Mouse (Mus musculus) spleen, postnatal 36 days (tissue): Measurements from ENCODE around the gene Myo10.
A peak's percentile ranks its signal among the peaks of the same experiment; 100 is the strongest.

Source experiments
- DNase-seq, 2 experiments: peaks; one replicate each; pipeline ENCODE4 v3.0.0; 2022; ENCODE audit warnings: low spot score in 2 of 2, mixed read lengths in 1 of 2

The Myo10 gene

DNA sequence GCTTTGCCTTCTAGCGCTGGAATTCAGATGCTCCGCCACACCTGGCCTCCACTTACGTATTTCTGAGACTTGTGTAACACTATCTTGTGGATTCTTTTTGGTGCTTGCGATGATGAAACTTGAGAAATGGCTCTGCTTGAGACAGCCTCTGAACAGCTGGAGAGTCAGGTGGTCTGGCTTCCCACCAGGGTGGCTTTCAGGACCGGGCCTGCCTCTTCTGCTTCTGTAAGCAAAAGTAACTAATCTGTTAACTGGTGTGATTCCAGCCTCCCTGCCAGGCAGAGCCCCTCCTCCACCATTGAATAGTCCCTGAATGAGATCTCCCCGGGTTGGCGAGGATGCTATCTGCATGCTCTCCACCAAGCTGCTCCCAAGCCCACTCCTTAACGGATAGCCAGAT, 140.0 kb downstream of the Myo10 start:
- no peak for DNase-seq

DNA sequence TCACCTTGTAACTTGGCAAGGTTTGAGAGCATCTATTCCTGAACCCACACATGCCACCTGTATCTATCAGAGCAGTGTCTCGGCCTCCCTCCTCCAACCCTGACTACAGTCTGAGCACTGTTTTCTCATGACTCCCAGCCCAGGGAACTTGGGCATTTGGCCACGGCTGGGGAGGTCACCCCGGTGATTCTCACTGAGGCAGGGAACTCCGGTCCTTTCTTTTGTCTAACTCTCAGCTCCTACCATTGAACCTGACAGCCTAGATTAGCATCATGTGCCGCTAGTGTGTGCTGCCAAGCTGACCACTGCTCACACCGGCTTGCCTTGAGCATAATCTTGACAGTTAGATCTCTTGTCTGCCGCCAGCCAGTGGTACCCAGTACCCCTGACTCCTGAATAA, 140.8 kb downstream of the Myo10 start:
- DNase-seq = no peak

DNA sequence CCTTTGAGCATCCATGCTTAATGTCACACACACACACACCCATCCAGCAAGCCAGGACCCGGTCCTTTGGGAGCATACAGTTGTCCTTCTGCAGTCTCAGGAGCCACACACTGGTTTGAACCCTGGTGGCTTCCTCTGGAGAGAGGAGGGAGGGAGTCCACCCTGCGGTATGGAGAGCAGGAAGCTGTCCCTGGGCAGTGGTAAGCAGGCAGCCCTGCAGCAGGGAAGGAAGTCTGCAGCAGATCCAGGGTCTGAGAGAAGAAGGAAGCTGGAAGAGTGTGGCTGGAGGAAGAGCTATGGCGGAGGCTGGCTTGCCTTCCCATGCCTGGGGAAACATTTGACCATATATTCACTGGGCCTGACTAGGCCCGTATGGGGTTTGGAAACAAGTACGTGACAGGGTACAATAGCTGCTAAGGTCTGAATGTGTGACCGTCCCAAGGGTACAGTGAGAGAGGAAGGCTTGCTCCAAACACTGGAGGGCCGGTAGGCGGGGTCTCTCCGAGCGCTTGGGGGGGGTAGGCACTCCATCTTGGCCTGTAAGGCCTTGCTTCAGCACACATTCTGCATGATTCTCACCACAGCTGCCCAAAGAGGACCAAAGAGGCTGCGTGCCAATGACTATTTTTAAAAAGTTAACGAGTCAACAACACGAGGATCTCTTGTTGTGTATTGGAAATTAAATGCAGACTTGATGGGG, 142.5 kb downstream of the Myo10 start:
- DNase-seq = no peak

DNA sequence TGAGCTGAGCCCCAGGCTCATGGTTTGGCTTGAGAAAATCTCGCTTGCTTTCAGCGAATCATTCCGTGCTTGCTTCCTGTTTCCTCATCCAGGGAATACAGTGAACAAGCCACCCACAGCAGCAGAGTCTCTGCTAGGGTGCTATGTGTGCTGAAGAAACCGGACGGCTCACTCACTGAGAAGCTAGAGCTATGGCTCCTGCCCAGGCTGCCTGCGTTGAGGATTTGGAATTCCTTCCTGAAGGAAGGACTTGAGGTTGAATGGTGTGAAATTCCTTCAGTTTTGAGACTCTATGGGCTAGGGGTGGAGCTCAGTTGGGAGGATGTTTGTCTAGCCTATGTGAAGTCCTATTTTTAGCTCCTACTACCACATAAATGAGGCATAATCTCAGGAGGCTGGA, 145.5 kb downstream of the Myo10 start:
- DNase-seq = no peak

DNA sequence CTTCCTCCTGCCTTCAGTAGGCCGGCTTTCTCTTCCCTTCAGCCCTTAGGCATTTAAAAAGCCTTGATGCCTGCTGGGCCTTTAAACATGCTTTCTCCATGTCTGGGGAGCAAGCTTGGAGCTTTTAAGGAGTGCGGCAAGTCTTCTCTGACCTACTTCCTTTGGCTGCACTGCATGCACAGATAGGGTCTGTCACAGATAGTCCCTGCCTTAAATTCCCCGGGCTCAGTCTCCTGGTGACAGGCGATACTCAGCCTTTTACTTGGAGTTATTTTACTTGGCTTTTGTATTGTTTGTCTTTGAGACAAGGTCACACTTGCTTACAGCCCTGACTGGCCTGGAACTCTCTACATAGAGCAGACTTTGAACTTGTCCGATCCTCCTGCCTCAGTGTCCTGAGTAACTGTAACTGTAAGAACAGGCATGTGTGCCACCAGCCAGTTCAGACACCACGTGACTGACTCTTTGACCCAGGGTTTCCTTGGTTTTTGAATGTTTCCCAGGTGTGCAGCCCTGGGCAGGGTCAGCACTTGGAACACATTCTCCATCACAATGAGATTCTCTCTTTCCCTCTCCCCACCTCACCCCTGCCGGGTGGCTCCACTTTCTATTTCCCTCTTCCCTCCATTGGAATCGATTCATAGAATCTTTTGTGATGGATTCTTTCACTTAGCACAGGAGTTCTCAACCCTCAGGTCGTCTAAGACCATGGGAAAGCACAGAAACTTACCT, 147.4 kb downstream of the Myo10 start:
- no peak for DNase-seq

DNA sequence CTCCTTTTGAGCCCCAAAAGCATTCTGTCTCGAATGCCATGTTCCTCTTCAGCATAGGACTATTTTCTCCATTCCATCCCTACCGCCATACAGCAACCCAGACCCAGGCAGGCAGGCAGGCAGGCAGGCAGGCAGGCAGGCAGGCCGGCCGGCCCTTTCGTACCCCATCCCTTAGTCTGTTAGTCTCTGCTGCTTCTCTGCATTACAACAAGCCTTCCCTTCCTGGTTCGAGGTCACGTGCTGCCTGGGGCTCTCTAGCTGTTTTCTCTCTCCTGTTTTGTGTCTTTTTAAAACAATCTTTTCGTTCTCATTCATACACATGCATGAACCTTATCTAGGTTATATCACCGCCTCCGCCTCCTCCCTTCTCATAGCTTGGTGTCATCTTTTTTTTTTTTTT, 149.5 kb downstream of the Myo10 start:
- DNase-seq = no peak

DNA sequence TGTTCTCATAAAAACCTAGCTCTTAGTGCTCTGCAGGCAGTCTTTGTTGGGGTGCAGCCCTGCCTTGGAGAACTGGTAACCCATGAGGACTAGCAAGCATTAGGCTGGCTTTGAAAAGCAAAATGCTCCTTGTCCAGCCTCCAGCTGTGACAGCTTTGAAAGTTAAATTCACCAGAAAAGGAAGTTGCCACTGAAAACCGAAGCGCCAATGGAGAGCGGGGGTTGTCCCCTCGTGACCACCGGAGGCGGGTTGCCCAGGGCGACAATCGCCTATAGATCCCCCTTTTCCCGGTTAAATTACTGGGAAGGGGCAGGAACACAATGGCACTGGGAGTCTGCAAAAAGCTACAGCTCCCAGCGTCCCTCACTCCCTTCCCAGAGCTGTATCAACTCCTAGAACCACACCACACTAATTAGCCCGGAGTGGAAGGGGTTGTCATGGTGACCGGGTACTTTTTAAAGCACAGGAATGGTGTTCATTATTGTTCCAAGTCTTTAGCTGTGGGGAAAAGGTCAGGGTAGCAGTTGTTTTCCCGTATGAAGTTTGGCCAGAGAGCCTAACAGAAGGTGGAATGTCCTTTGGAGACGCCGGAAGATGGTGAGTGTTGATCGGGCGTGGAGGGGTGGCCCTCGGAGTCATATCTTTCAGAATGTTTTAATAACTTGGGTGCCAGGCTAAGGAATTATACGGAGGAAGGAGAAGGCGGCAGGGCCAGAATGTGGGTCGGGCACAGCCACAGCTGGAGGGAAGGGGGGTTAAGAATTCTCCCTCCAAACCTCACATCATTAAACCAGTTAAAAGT, 151.6 kb downstream of the Myo10 start:
- DNase-seq = peak; percentile 45 to 56

DNA sequence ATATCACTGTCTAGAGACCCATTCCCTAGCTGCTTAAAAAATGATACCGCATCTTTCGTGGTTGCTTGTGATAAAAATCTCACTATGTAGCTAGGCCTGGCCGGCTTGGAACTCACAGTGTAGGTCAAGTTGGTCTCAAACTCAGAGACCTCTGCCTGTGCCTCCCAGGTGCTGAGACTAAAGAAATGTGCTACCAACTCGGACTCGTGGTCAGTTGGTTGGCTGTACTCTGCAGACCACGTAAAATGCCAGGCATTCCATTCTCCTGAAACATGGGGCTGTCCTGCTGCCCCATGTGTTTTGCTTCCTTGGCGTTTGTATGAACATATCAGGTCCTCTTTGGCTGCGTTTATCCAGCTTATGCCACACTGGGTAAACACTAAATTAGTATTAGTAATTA, 156.6 kb downstream of the Myo10 start:
- no peak for DNase-seq

DNA sequence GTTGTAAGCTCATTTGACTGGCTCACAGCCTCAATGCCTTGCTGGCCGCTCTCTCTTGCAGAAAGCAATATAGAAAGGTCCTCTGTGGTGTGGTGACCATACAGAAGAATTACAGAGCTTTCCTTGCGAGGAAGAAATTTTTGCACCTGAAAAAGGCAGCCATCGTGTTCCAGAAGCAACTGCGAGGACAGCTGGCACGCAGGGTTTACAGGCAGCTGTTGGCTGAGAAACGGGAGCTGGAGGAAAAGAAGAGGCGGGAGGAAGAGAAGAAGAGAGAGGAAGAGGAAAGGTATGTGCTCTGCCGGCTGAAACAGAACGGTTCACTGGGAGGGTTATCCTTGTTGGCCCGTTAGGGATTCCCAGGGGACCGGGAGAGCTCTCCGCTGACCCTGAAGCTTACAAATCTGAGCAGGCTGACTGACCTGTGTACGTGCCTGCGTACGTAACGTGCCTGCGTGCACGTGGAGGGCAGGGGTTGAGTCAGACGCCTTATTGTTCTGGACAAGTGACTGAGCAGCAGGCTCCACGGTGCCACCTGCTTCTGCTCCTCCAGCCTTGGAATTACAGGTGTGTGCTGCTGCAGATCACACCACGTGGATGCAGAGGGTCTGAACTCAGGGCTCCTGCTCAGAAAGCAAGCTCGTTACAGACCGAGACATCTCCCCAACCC, 157.3 kb downstream of the Myo10 start:
- DNase-seq = no peak

DNA sequence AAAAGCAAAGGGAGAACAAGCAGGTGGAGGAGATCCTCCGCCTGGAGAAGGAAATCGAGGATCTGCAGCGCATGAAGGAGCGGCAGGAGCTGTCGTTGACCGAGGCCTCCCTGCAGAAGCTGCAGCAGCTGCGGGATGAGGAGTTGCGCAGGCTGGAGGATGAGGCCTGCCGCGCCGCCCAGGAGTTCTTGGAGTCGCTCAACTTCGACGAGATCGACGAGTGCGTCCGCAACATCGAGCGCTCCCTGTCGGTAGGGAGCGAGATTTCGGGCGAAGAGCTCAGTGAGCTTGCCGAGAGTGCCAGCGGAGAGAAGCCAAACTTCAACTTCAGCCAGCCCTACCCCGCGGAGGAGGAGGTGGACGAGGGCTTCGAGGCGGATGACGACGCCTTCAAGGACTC, 158.7 kb downstream of the Myo10 start:
- no peak for DNase-seq

DNA sequence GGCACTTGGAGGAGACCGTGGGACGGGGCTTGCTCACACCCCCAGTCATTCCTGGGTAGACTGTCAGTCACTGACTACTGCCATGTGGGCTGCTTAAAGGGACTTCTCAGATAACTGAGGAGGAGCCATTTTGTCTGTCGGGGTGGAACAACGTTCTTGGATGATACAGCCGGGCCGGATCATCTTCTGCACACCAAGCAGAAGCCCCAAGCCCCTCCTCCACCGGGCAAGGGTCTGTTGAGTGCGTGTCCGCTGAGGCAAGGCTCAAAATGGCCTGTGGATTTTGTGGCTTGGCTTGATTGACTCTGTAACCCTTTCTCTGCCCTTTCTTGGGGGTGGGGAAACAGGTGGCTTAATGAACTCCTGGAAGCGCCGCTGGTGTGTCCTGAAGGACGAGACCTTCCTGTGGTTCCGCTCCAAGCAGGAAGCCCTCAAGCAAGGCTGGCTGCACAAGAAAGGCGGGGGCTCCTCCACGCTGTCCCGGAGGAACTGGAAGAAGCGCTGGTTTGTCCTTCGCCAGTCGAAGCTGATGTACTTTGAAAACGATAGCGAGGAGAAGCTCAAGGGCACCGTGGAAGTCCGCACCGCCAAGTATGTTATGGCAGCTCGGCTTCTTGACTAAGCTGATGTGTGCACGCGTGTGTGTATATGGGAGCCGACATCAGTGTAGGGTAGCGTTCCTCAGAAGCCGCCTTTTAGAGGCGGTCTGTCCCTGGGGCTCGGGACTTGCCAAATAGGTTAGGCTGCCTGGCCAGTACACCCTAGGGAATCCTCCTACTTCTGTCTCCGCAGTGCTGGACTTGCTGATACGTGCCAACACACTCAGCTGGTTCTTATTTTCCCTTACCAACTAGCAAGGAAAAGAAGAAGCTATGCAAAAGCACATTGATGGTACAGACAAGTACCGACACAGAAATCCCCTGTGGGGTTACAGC, 163.4 kb downstream of the Myo10 start:
- DNase-seq = no peak

DNA sequence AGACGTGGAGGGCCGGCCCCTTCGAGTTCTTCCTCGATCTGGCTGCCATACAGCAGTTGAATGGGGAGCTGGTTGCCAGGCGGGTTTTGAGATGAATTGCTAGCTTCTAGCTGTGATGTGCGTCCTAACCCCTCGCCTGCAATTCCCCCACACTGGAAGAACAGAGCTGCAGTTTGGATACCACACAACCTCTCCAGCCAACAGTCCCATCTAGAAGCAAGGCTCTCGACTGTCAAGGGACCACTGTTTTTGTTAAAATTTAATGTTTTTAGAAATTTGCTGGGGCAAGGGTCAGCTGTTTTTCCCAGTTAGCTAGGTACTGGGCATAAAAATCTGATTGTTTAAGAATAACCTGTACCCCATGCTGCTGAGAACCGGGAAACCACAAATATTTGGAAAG, 165.1 kb downstream of the Myo10 start:
- no peak for DNase-seq

DNA sequence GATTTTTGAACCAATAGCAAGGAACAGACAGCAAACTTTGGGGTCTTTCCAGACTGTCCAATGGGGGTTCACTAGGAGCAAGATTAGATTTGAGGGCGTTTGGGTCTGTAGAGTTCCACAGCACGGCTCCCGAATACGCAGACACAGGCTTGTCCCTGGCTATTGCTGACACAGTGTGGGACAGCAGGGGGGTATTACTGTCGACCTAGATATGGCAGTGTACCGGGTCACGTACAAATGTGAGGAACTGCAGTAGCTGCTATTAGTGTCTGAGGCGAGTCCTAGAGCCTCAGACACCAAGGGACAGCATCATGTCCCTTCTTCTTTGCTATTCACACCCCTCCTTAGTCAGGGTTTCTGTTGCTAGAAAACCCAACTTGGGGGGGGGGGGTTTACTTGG, 165.6 kb downstream of the Myo10 start:
- no peak for DNase-seq

DNA sequence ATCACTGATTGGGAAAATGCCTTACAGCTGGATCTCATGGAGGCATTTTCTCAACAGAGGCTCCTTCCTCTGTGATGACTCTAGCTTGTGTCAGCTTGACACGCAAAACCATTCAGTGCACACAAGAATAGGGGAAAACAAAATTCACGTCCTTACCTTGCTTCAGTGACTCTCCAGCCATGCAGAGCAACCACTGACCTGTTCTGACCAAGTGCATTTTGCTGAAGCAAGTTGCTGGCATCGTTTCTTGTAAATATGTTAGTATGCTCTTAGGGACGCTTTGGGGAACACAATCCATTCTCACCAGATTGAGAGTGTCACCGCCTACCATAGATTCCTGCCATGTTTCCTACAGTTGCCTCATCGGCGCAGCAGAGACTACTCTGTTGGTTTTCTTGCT, 166.2 kb downstream of the Myo10 start:
- DNase-seq = no peak

DNA sequence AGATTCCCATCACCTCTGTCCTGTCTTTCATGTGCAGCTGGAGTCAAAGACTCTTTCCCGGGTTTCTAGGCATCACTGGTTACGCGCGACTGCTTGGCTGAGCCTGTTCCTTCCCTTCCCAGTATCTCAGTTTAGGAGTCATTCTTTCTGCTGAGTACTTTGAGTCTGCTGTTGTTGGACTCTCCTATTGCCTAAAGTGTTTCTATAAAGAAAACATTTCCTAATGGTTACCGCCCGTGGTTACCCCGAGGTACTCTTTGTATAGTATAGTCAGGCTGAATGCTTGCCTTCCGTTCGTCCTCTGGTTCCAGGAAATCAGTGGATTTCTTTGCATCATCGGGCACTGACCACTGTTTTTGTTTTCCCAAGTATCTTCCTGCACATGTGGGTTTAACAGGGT, 166.9 kb downstream of the Myo10 start:
- DNase-seq = no peak

DNA sequence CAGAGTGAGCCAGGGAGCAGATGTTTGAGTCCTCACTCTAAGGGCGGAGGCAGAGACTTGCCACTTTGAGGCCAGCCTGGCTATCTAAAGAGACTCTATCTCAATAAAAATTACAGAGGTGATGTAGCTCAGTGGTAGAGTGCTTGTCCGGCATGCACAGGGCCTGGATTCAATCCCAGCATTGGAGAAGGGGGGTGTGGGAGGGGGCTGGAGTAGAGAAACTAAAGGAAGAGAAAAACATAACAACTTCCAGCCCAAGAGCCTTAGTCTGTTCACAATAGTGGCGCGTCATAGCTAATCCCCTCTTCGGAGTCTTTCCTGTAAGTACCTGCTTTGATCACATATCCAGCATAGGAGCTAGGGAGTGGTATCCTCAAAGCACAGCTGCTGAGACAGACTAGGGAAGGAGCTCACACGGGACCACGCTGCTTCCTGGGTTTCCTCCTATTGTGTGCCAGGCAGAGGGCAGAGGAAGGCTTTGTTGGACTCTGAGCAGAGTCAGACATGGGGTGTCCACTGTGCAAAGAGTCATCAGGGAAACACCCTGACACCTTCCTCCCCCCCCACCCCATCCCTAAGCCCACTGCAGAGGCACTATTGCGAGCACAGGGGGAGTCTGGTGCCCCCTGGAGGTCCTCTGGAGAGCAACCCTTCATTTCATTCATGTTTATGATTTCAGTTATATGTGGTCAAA, 169.5 kb downstream of the Myo10 start:
- no peak for DNase-seq

DNA sequence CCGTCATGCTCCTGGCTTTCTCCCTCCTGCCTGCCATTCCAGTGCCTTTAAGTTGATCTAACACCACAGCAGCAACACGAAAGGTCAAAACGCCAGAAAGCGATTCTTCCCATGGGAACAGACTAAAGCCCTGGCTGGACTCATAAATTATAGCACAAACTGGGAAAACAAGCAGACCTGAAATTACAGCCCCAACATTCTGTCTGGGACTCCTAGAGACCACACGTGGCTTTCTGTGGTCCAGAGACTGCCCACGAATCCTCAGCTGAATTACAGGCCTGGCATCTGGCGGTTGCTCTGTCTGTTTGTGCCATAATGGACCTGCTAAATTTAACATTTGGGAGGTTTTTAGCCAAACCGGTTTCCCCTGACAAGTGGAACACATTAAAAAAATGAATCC, 171.8 kb downstream of the Myo10 start:
- no peak for DNase-seq

DNA sequence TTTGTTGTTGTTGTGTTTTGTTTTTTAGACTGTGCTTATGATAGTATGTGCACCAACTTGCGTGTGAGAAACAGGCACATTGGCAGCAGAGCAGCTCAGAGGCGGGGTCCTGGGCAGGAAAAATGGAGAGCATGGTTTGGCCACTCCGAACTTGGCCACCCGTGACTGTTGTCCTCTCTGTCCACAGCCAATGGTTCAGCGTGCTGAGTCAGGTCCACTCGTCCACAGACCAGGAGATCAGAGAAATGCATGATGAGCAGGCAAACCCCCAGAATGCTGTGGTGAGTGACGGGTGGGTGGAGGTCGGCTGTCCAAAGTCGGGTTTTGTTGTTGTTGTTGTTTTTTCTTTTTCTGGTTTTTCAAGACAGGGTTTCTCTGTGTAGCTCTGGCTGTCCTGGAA, 173.2 kb downstream of the Myo10 start:
- DNase-seq = no peak

DNA sequence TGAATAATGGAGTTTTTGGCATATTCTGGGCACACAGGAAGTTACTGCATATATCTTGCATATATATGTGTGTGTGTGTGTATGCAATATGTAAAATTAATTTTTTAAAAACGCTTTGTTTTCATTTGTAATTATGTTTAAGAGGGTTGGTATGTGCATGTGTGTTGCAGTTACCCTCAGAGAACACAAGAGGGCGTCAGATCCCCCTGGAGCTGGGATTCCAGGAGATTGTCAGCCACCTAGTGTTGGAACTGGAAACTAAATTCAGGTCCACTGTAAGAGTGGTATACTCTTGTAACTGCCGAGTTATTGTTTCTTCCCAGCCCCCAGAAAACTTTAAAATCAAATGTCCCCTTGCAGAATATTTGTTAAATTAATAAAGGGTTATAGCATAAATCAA, 174.0 kb downstream of the Myo10 start:
- no peak for DNase-seq

DNA sequence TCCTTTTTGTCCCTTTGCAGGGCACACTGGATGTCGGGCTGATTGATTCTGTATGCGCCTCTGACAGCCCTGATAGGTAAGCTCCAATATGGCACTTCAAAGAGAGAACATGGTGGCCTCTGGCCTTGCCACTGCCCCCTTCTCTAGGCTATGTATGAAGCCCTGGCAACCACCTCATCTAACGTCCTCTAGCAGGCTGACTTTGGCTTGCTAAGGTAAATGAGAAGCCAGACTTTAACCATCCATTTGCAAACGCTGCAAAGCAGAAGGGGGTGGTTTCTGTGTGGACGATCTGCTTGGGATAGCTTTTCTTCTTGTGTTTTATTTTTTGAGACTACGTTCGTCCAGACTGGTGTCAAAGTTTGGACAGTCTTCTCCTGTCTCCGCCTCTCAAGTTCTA, 174.9 kb downstream of the Myo10 start:
- DNase-seq = no peak

DNA sequence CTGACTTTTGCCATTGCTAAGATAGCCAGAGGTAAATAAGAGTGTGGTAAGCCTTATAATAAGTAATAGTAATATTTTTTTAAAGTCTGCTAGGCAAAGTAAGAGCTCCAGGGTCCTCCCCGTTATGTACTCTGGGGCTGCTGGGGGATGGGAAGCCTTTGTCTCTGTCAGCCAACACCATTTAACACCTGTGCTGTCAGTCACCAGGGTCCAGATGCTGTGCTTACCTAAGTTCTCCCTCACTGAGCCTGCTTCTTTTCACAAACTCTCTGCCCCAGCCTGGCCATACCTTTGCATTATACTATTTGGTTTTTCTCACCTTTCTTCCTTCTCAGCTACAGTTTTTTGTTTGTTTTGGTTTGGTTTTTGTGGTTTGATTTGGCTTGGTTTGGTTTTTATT, 175.6 kb downstream of the Myo10 start:
- no peak for DNase-seq
